Mouse (Mus musculus) cortical plate, adult 2 months (tissue): ENCODE measurements around the gene Sox6.

Source experiments
- CTCF ChIP-seq: fragments of 200-500 bp; IDR thresholded peaks from 2 replicates; pipeline ENCODE4 v1.5.1; 2011; ENCODE audit warnings: mild to moderate bottlenecking, control low read depth, low read length; ENCODE audit not compliant: insufficient read depth; ENCODE audit errors: extremely low read depth
- POLR2A ChIP-seq: fragments of 200-500 bp; IDR thresholded peaks from 2 replicates; pipeline ENCODE4 v1.6.1; 2011; ENCODE audit warnings: mild to moderate bottlenecking, low read length, control low read depth; ENCODE audit not compliant: insufficient read depth; ENCODE audit errors: extremely low read depth

- no peak for TF ChIP-seq CTCF
- TF ChIP-seq POLR2A: no peak
Observed at GRCm38 (mm10) chr7:115888120-115888519, 150.5 kb downstream of the Sox6 start.
